Comparison of ENCODE assay signal across 25 mouse cellular contexts in the genomic region with DNA sequence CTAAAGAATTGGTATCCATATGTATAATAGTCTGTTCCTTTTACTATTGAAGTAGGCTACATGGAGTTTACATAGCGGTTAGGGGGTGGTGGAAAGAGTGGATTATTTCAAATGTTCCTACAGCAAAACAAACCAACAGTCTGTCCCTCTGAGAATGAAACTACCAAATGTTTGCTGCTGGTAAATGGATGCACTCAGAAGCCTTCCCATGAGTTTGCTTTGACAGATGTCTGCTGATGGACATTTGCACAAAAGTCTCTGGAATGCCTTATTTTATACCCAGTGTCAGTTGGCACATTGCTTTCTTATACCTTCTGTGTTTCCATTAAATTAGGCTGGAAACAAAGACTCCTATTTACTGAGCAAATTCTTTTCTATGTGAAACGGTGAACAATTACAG.
DNase-seq lines count a peak whose midpoint lies in the region; ATAC-seq lines count a peak whose summit lies in the region.
"Had no signal": no experiment of that assay in that cellular context is flagged by ENCODE, and none has a peak within 500 bp of the region (broad histone marks: within the 10 kb centered on the region; RNA-seq: fewer than 3 reads in every experiment).

No protein-coding gene starts in this region.

- H3K9me3 ChIP-seq in forebrain, embryonic 13.5 days (replicated peaks), result no peaks in the 10 kb centered on the region
- no peaks in the 10 kb centered on the region for H3K9me3 ChIP-seq in forebrain, embryonic 16.5 days (ENCODE audit: control insufficient read depth, low read length)
- H3K9me3 ChIP-seq: embryonic facial prominence, embryonic 10.5 days; embryonic facial prominence, embryonic 13.5 days; hindbrain, embryonic 12.5 days; intestine, embryonic 15.5 days had no signal

- H3K27ac ChIP-seq in forebrain, embryonic 13.5 days, result no peak overlapping the region
- H3K27ac ChIP-seq in forebrain, embryonic 16.5 days (ENCODE audit: low read length), result no peak overlapping the region
- H3K27ac ChIP-seq: embryonic facial prominence, embryonic 10.5 days; embryonic facial prominence, embryonic 13.5 days; gastrocnemius, adult 2 months; hindbrain, embryonic 12.5 days; intestine, embryonic 15.5 days had no signal

- 35% methylated on average over 2 of the region's 2 CpGs for WGBS in forebrain, embryonic 13.5 days
- 18% methylated on average over 2 of the region's 2 CpGs for WGBS in forebrain, embryonic 16.5 days

- ATAC-seq in forebrain, embryonic 13.5 days, result peak; percentile 92
- ATAC-seq in forebrain, embryonic 16.5 days, result peak; percentile 91
- ATAC-seq: activated CD4-positive, CD25-positive, alpha-beta regulatory T cell, adult 4 months; hindbrain, embryonic 16.5 days; intestine, embryonic 15.5 days had no signal

- no peak overlapping the region for H3K4me2 ChIP-seq in forebrain, embryonic 13.5 days
- H3K4me2 ChIP-seq in forebrain, embryonic 16.5 days (ENCODE audit: low read length), result no peak overlapping the region
- H3K4me2 ChIP-seq: embryonic facial prominence, embryonic 13.5 days; heart, embryonic 11.5 days; hindbrain, embryonic 12.5 days; intestine, embryonic 15.5 days had no signal

- DNase-seq in brain, embryonic 18.5 days (ENCODE audit: low read depth, low spot score), result peak; percentile 30
- DNase-seq in urinary bladder, postnatal 10 days (ENCODE audit: low spot score), result no peak
- no peak for DNase-seq in B cell, adult 2 months
- no peak for DNase-seq in right cerebral cortex, adult 18-20 months
- DNase-seq: adrenal gland, adult 8-10 months; adrenal gland, postnatal 25 days; cerebellum, adult 11 months; cerebellum, adult 2 months; cerebellum, postnatal 10 days; cerebellum, postnatal 36 days; embryo, embryonic 11 days; gastrocnemius, adult 2 months; gastrocnemius, postnatal 14 days; heart, adult 11 months; kidney, adult 11 months had no signal

- H3K36me3 ChIP-seq in forebrain, embryonic 13.5 days (ENCODE audit: poor library complexity, severe bottlenecking), result no peaks in the 10 kb centered on the region
- H3K36me3 ChIP-seq in forebrain, embryonic 16.5 days (ENCODE audit: control insufficient read depth, insufficient read depth), result no peaks in the 10 kb centered on the region
- H3K36me3 ChIP-seq: embryonic facial prominence, embryonic 10.5 days; embryonic facial prominence, embryonic 13.5 days; hindbrain, embryonic 12.5 days; intestine, embryonic 15.5 days had no signal

- H3K4me1 ChIP-seq in forebrain, embryonic 13.5 days, result peaks cover 12% of the 10 kb centered on the region; the same call in 1 of the 2 replicates
- 0 out of 2 replicates have a peak, but pooled peaks cover 3% of the 10 kb centered on the region for H3K4me1 ChIP-seq in forebrain, embryonic 16.5 days (replicated peaks; ENCODE audit: control insufficient read depth, insufficient read depth, low read length)
- H3K4me1 ChIP-seq: embryonic facial prominence, embryonic 10.5 days; embryonic facial prominence, embryonic 13.5 days; hindbrain, embryonic 12.5 days; intestine, embryonic 15.5 days had no signal

- no peak overlapping the region for H3K4me3 ChIP-seq in forebrain, embryonic 13.5 days
- H3K4me3 ChIP-seq in forebrain, embryonic 16.5 days (replicated peaks; ENCODE audit: low read length), result no peak overlapping the region
- H3K4me3 ChIP-seq: embryonic facial prominence, embryonic 10.5 days; embryonic facial prominence, embryonic 13.5 days; erythroblast, embryonic 14.5 days; gastrocnemius, adult 2 months; hindbrain, embryonic 12.5 days; intestine, embryonic 15.5 days had no signal

- no peaks in the 10 kb centered on the region for H3K27me3 ChIP-seq in forebrain, embryonic 13.5 days
- no peaks in the 10 kb centered on the region for H3K27me3 ChIP-seq in forebrain, embryonic 16.5 days (replicated peaks; ENCODE audit: control insufficient read depth, insufficient read depth, low read length)
- H3K27me3 ChIP-seq: embryonic facial prominence, embryonic 13.5 days; hindbrain, embryonic 12.5 days; intestine, embryonic 15.5 days had no signal

- no peak overlapping the region for H3K9ac ChIP-seq in forebrain, embryonic 13.5 days
- H3K9ac ChIP-seq in forebrain, embryonic 16.5 days (replicated peaks; ENCODE audit: low read depth, low read length), result no peak overlapping the region
- H3K9ac ChIP-seq: embryonic facial prominence, embryonic 13.5 days; hindbrain, embryonic 12.5 days; intestine, embryonic 15.5 days had no signal
